Mouse (Mus musculus) olfactory bulb, adult 2 months (tissue): Measurements from ENCODE around the gene Ccdc38.

Experiments
- CTCF ChIP-seq: fragments of 200-500 bp; IDR thresholded peaks from 2 replicates; pipeline ENCODE4 v1.5.1; 2012; ENCODE audit warnings: low read depth, mild to moderate bottlenecking, low read length, moderate library complexity; ENCODE audit not compliant: insufficient read depth
- POLR2A ChIP-seq: fragments of 200-500 bp; IDR thresholded peaks from 2 replicates; pipeline ENCODE4 v1.6.1; 2012; ENCODE audit warnings: mild to moderate bottlenecking, low read depth, low read length, moderate library complexity; ENCODE audit not compliant: insufficient read depth

GRCm38 (mm10) chr10:93538818-93539217 is 1.6 kb upstream of the Ccdc38 start:
- no peak for TF ChIP-seq CTCF
- no peak for TF ChIP-seq POLR2A
